Mouse (Mus musculus) gastrocnemius, adult 18-20 months (tissue): ENCODE results near the gene Lrriq3. TPM values are rescaled to one million over a fixed set of nuclear protein-coding genes. Genes with fewer than 3 reads are reported as not detected.

Experiments used
- DNase-seq: peaks from one replicate; pipeline ENCODE4 v3.0.0; 2021; ENCODE audit warnings: low spot score
- long read RNA-seq, 2 experiments: library from polyadenylated mRNA; stranded (forward); transcript quantifications; one replicate each; pipeline ENCODE4 v2.0.0; 2021
- total RNA-seq, 2 experiments: library from RNA; stranded (reverse); gene quantifications; 2 replicates each; pipeline ENCODE4 v1.2.3; 2021

The Lrriq3 gene
- under 1 TPM; 0.21 to 0.32 TPM for total RNA-seq
- long read RNA-seq, experiment 1, partial matches to known transcripts: 0 of 1 reads
- long read RNA-seq, experiment 1, other reads (novel, unspliced or antisense): 0 of 1 reads
- long read RNA-seq, experiment 2: 0 reads

- DNase-seq: peak; percentile 88
These were observed at the start of gene Lrriq3, which contains the start of gene Fpgt for GRCm38 (mm10) chr3:155093116-155093956. Gene Lrriq3, plus strand, starts transcription at chr3:155093434. Gene Fpgt, minus strand, starts transcription at chr3:155093403.

DNA sequence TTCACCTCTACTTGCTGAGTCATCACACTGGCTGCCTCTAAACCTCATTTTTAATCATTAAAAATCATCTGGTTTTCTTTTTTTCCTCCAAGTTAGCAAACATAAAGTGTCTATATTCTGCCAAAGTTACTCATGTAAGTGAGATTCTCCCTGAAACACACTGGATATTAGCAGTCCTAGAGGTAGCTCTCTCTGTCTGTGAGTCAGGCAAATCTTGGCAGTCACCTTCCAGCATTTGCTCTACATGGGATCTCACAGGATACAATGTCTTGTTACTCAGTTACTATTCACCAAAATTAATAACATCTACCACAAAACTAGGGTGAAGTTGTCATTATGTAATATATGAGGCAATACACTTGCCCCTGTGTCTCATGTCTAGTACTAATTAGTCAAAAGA, 41.2 kb upstream of the Lrriq3 start:
- no peak for DNase-seq

GRCm38 (mm10) chr3:155053189-155053588, 40.0 kb upstream of the Lrriq3 start:
- no peak for DNase-seq

GRCm38 (mm10) chr3:155055231-155055916, 37.9 kb upstream of the Lrriq3 start, which contains the start of gene Tnni3k:
Gene Tnni3k, minus strand, starts transcription at chr3:155055407.
- no peak for DNase-seq

GRCm38 (mm10) chr3:155056606-155057005, 36.6 kb upstream of the Lrriq3 start:
- DNase-seq: no peak

DNA sequence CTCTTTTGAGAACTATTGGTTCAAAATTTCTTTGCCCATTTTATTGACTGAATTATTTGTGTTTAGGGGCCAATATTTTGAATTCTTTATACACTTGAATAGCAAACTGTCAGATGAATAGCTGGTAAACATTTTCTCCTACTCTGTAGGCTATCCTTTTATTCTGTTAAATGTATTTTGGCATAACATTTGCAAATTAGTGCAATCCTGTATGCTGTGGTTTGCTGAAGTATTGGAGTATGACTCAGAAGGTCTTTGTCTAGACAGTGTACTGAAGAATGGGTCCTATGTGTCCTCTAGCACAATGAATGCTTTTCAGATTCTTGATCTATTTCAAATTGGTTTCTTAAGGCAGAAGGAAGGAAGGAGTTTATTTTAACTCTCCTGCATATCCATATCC, 35.7 kb upstream of the Lrriq3 start:
- no peak for DNase-seq

GRCm38 (mm10) chr3:155058800-155059448, 34.3 kb upstream of the Lrriq3 start:
- no peak for DNase-seq

GRCm38 (mm10) chr3:155059449-155059822, 33.8 kb upstream of the Lrriq3 start:
- no peak for DNase-seq

DNA sequence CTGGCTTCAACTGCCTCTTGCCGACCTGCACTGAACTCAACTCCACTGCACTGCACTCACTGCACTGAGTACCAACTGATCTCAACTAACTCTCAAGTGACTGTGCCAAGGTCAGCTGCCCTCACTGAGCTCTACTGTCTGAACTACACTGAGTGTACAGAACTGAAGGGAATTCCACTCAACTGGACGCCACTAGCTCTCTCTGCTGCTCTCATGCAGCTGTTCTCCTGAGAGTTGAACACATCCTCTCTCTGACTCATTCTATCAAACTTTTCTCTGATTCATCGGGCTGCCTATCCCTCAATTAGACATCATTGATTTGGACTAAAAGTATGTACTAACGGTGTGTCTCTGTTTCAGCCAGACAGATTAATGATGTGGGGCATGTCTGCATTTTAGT, 15.3 kb upstream of the Lrriq3 start:
- DNase-seq: no peak

DNA sequence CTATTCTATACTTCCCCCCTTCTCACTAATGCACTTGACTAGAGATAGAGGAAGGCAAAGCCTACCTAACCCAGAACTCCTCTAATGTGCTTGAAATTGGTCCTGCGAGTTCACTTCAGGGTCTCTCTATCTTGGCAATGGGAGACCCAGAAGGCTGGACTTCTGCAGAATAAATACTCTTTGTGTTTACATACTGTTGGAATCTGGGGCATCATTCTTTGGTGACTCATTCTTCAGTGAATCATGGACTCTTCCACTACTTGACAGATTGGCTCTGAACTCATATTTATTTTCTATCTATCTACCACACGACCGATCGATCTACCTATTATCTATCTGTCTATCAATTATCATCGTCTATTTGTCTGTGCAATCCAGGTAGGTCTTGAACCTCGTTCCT, 1.2 kb upstream of the Lrriq3 start:
- no peak for DNase-seq

GRCm38 (mm10) chr3:155099266-155099665, 6.0 kb downstream of the Lrriq3 start:
- DNase-seq: no peak

DNA sequence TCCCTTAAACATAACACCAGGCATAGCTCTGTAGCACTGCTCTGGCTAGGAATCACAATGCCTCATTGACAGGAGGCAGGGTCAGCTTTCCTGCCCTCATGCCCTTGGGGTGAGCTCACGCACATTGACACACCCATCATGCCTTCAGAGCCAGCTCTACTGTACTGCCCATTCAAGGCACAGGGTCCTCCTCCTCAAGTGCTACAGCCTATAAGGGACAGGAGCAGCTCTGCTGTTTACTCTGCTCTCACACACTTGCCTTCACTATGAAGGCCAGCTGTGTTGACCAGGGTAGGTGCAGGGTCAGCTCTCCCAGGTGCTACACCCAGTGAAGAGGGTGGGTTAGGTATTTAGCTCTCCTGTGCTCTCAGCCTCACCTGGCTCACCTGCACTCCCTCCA, 12.7 kb downstream of the Lrriq3 start:
- no peak for DNase-seq

DNA sequence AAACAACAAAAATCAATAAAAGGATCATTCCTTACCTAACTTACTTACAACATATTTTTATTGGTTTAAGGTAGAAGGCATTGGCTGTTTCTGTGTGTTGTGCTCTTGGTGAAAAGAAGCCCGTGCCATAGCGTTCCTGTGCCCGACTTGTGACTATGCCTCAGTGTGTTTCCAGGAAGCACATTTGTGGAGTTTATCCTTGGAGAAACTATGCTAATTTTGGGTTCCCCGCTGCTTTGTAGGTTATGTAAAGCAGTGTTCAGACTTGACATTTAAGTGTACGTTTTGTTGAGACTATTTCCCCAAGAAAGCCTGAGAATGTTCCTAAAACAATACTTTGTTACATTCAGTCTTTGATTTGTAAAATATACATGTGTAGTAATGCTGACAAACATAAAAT, 44.5 kb downstream of the Lrriq3 start:
- DNase-seq: no peak

DNA sequence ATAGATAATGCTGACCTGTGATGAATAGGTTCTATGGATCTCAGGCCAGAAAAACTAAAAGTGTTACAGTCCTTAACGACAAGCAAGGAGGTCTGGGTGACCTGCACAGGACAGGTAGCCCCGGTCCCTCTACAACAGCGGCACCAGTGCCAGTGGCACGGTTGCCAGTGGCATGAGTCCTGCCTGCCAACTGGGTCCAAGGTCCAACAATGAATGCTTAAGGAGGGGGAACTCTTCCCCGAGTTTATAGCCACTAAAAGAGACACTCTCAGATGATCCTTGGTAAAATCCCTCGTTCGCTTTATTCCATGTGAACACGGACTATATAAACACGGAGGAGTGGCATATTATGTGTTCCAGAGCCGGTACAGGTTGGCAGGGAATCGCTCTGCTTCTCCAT, 47.8 kb downstream of the Lrriq3 start:
- no peak for DNase-seq

GRCm38 (mm10) chr3:155144368-155144767, 51.1 kb downstream of the Lrriq3 start:
- DNase-seq: no peak

GRCm38 (mm10) chr3:155161842-155162241, 68.6 kb downstream of the Lrriq3 start:
- no peak for DNase-seq

DNA sequence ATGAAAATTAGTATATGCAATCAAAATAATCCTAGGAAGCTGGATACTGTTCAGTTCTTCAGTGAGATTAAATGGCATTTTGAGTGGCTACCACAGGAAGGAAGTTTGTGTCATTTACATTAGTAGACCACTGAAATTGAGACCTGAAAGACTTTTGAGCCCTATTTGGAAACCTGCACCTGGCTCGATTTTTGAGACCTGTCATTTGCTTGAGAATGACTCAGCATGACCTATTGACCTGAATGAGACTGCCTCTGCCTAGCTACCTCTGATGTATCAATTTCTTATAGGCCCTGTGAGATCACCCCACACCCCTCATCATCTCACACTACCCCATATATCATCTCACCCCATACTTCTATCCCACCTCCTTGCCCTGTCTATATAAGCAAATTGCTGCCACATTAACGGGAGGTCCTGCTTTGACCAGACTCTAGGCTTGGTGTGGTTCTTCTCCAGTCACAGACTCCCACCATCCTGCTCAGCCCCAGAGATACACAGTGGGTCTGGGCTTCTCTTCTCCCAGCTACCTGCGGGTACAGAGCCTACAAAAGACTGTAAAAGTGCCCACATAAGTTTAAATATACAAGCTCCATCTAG, 87.2 kb downstream of the Lrriq3 start:
- DNase-seq: no peak

DNA sequence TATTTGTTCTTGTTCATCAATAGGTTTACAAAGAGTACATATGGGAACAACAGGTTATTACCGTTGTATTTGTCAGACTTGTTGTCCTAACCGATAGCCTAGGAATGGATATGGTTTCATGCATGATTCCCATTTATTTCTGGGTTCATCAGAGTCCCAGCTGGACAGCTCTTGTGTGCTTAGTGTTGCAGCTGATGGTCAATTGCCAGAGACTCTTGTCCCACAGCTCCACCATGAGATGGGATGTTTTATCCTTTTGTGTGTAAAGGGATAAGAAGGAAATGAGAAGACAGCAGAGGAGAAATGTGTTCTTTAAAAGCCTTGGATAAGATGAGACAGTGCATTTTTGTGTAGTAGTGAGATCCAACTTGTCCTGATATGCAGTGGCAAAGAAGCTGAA, 93.2 kb downstream of the Lrriq3 start:
- DNase-seq: no peak

GRCm38 (mm10) chr3:155188857-155189256, 95.6 kb downstream of the Lrriq3 start:
- no peak for DNase-seq

DNA sequence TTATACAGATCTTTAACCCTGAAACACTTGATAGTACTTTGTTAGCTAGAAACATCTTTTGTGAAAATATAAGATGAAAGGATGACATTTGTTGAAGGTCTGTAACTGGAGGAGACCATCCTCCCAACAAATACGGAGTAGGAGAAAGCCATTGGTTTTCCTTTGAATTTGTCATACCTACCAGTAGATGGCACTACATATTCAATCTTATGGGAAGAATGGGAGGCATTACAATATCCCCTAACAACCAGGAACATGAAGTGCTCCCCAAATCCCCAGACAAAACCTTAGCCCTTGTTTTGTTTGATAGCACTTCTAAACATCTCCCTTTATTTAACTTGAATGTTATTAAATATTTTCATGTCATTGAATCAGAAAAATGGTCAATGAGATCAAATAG, 141.7 kb downstream of the Lrriq3 start:
- DNase-seq: no peak

DNA sequence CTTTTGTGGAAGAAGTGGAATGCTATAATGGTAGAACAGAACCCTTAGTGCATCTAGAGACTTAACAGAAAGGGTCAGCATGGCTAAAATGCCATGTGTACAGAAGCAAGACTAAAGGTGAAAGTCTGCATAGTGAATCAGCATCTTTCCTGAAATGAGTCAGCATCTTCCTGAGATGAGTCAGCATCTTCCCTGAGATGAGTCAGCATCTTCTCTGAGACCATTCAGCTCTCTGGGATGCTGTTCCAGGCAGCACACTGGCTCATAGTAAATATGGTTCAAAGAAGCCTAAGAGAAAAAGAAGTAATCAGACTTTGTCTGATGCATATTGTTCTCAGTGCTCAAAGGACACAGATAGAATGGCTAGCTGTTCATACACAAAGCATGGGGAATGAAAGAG, 142.3 kb downstream of the Lrriq3 start:
- no peak for DNase-seq
